Mouse (Mus musculus): ENCODE measurements around the gene Ubl7. TPM values are rescaled to one million over a fixed set of nuclear protein-coding genes. Genes with fewer than 3 reads are reported as not detected.

Gene Ubl7
- polyA plus RNA-seq, 1 experiment = 714 TPM

GRCm38 (mm10) chr9:57912571-57912970 lies 1.8 kb downstream of the Ubl7 start:
- H3K36me3 ChIP-seq (ENCODE audit: control insufficient read depth, insufficient read depth, low read length) = no peaks in the 10 kb centered on the region; the same call in 1 of the 2 replicates
- H3K27me3 ChIP-seq (ENCODE audit: control insufficient read depth, insufficient read depth, low read length) = no peaks in the 10 kb centered on the region
- TF ChIP-seq CTCF (IDR thresholded peaks at IDR 0.05; ENCODE audit: control insufficient read depth, insufficient read depth, insufficient replicate concordance, low read depth, low read length) (no peak), POLR2A (IDR thresholded peaks at IDR 0.05; ENCODE audit: control insufficient read depth, low read depth, low read length) (no peak)
- no peak overlapping the region for H3K27ac ChIP-seq (ENCODE audit: control insufficient read depth, insufficient read depth, low read depth, low read length)
- H3K4me3 ChIP-seq (ENCODE audit: control insufficient read depth, low read depth, low read length) = peak overlapping the region; percentile 34
- H3K4me1 ChIP-seq (ENCODE audit: control insufficient read depth, insufficient read depth, low read length) = peaks cover 2% of the 10 kb centered on the region

GRCm38 (mm10) chr9:57921491-57922060 lies 10.8 kb downstream of the Ubl7 start:
- TF ChIP-seq CTCF (IDR thresholded peaks at IDR 0.05; ENCODE audit: control insufficient read depth, insufficient read depth, insufficient replicate concordance, low read depth, low read length) (no peak), POLR2A (IDR thresholded peaks at IDR 0.05; ENCODE audit: control insufficient read depth, low read depth, low read length) (no peak)
- no peak overlapping the region for H3K27ac ChIP-seq (ENCODE audit: control insufficient read depth, insufficient read depth, low read depth, low read length)
- H3K4me3 ChIP-seq (ENCODE audit: control insufficient read depth, low read depth, low read length) = no peak overlapping the region
- no peaks in the 10 kb centered on the region for H3K27me3 ChIP-seq (ENCODE audit: control insufficient read depth, insufficient read depth, low read length)
- H3K4me1 ChIP-seq (ENCODE audit: control insufficient read depth, insufficient read depth, low read length) = no peaks in the 10 kb centered on the region
- peaks cover 9% of the 10 kb centered on the region for H3K36me3 ChIP-seq (ENCODE audit: control insufficient read depth, insufficient read depth, low read length)

- Histone ChIP-seq H3K36me3 (ENCODE audit: control insufficient read depth, insufficient read depth, low read length) (peaks cover 10% of the 10 kb centered on the region), H3K27ac (ENCODE audit: control insufficient read depth, insufficient read depth, low read depth, low read length) (no peak overlapping the region), H3K27me3 (ENCODE audit: control insufficient read depth, insufficient read depth, low read length) (no peaks in the 10 kb centered on the region), H3K4me1 (ENCODE audit: control insufficient read depth, insufficient read depth, low read length) (no peaks in the 10 kb centered on the region), H3K4me3 (ENCODE audit: control insufficient read depth, low read depth, low read length) (no peak overlapping the region)
- TF ChIP-seq POLR2A (IDR thresholded peaks at IDR 0.05; ENCODE audit: control insufficient read depth, low read depth, low read length) = no peak
- no peak for TF ChIP-seq CTCF (IDR thresholded peaks at IDR 0.05; ENCODE audit: control insufficient read depth, insufficient read depth, insufficient replicate concordance, low read depth, low read length)
Observed at GRCm38 (mm10) chr9:57922381-57922780, 11.6 kb downstream of the Ubl7 start.

GRCm38 (mm10) chr9:57923046-57923445 lies 12.3 kb downstream of the Ubl7 start:
- no peak overlapping the region for H3K4me3 ChIP-seq (ENCODE audit: control insufficient read depth, low read depth, low read length)
- TF ChIP-seq POLR2A (IDR thresholded peaks at IDR 0.05; ENCODE audit: control insufficient read depth, low read depth, low read length) (no peak), CTCF (IDR thresholded peaks at IDR 0.05; ENCODE audit: control insufficient read depth, insufficient read depth, insufficient replicate concordance, low read depth, low read length) (no peak)
- no peak overlapping the region for H3K27ac ChIP-seq (ENCODE audit: control insufficient read depth, insufficient read depth, low read depth, low read length)
- H3K27me3 ChIP-seq (ENCODE audit: control insufficient read depth, insufficient read depth, low read length) = no peaks in the 10 kb centered on the region
- peaks cover 11% of the 10 kb centered on the region for H3K36me3 ChIP-seq (ENCODE audit: control insufficient read depth, insufficient read depth, low read length)
- no peaks in the 10 kb centered on the region for H3K4me1 ChIP-seq (ENCODE audit: control insufficient read depth, insufficient read depth, low read length)

- TF ChIP-seq POLR2A (IDR thresholded peaks at IDR 0.05; ENCODE audit: control insufficient read depth, low read depth, low read length) (no peak), CTCF (IDR thresholded peaks at IDR 0.05; ENCODE audit: control insufficient read depth, insufficient read depth, insufficient replicate concordance, low read depth, low read length) (no peak)
- Histone ChIP-seq H3K27me3 (ENCODE audit: control insufficient read depth, insufficient read depth, low read length) (no peaks in the 10 kb centered on the region), H3K4me3 (ENCODE audit: control insufficient read depth, low read depth, low read length) (no peak overlapping the region), H3K4me1 (ENCODE audit: control insufficient read depth, insufficient read depth, low read length) (no peaks in the 10 kb centered on the region), H3K27ac (ENCODE audit: control insufficient read depth, insufficient read depth, low read depth, low read length) (no peak overlapping the region), H3K36me3 (ENCODE audit: control insufficient read depth, insufficient read depth, low read length) (peaks cover 3% of the 10 kb centered on the region; the same call in 1 of the 2 replicates)
Observed at GRCm38 (mm10) chr9:57931166-57931767, 20.5 kb downstream of the Ubl7 start.

- Histone ChIP-seq H3K4me3 (ENCODE audit: control insufficient read depth, low read depth, low read length) (no peak overlapping the region), H3K4me1 (ENCODE audit: control insufficient read depth, insufficient read depth, low read length) (no peaks in the 10 kb centered on the region), H3K27ac (ENCODE audit: control insufficient read depth, insufficient read depth, low read depth, low read length) (no peak overlapping the region), H3K36me3 (ENCODE audit: control insufficient read depth, insufficient read depth, low read length) (peaks cover 1% of the 10 kb centered on the region; the same call in 1 of the 2 replicates), H3K27me3 (ENCODE audit: control insufficient read depth, insufficient read depth, low read length) (no peaks in the 10 kb centered on the region)
- TF ChIP-seq CTCF (IDR thresholded peaks at IDR 0.05; ENCODE audit: control insufficient read depth, insufficient read depth, insufficient replicate concordance, low read depth, low read length) (no peak), POLR2A (IDR thresholded peaks at IDR 0.05; ENCODE audit: control insufficient read depth, low read depth, low read length) (no peak)
Observed at GRCm38 (mm10) chr9:57932253-57932652, 21.5 kb downstream of the Ubl7 start.

GRCm38 (mm10) chr9:57932831-57933602 lies 22.2 kb downstream of the Ubl7 start:
- H3K4me1 ChIP-seq (ENCODE audit: control insufficient read depth, insufficient read depth, low read length) = no peaks in the 10 kb centered on the region
- TF ChIP-seq CTCF (IDR thresholded peaks at IDR 0.05; ENCODE audit: control insufficient read depth, insufficient read depth, insufficient replicate concordance, low read depth, low read length) (no peak), POLR2A (IDR thresholded peaks at IDR 0.05; ENCODE audit: control insufficient read depth, low read depth, low read length) (no peak)
- no peak overlapping the region for H3K27ac ChIP-seq (ENCODE audit: control insufficient read depth, insufficient read depth, low read depth, low read length)
- H3K27me3 ChIP-seq (ENCODE audit: control insufficient read depth, insufficient read depth, low read length) = no peaks in the 10 kb centered on the region
- H3K36me3 ChIP-seq (ENCODE audit: control insufficient read depth, insufficient read depth, low read length) = no peaks in the 10 kb centered on the region
- H3K4me3 ChIP-seq (ENCODE audit: control insufficient read depth, low read depth, low read length) = no peak overlapping the region

Data from testis, adult 2 months (tissue).